Mouse (Mus musculus) thymus, adult 2 months (tissue): ENCODE measurements around the gene Mrc1.

Experiments used
- CTCF ChIP-seq: fragments of 200-500 bp; IDR thresholded peaks from 2 replicates; pipeline ENCODE4 v1.5.1; 2012; ENCODE audit warnings: mild to moderate bottlenecking, control low read depth, low read length, moderate library complexity, borderline replicate concordance; ENCODE audit not compliant: control insufficient read depth, poor library complexity, insufficient read depth; ENCODE audit errors: extremely low read depth
- POLR2A ChIP-seq: fragments of 200-500 bp; IDR thresholded peaks from 2 replicates; pipeline ENCODE4 v1.6.1; 2012; ENCODE audit warnings: mild to moderate bottlenecking, low read length, control low read depth, moderate library complexity; ENCODE audit not compliant: control insufficient read depth, poor library complexity, insufficient read depth; ENCODE audit errors: extremely low read depth

DNA sequence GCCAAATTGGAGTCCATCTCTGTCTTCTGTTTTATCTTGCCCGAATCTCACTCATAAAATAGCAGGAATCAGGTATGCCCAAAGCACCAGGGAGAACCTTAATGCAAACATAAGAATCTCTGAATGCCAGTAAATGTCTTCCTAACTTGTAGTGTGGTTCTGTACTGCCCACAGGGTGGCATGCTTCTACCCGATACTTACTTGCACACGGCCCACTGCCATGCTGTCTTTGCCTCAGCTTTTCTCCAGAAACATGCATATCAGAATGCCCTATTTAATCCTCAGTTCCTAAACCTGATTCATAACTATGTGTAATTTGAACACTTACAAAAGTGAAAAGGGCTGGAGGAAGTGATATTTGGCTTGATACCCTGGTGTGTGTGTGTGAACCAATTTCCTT, 22.7 kb downstream of the Mrc1 start:
- TF ChIP-seq CTCF (no peak), POLR2A (no peak)
